Mouse (Mus musculus) large intestine, adult 2 months (tissue): ENCODE measurements around the gene Armc10. TPM values are rescaled to one million over a fixed set of nuclear protein-coding genes. Genes with fewer than 3 reads are reported as not detected.
A peak's percentile ranks its signal among the peaks of the same experiment; 100 is the strongest.
"Not testable (repeated sequence)": the region's sequence is repeated elsewhere in the genome, so short reads cannot be mapped to it uniquely, and the experiment has no call there.

Source experiments
- DNase-seq: peaks from one replicate; pipeline ENCODE4 v3.0.0-alpha.2; 2012; ENCODE audit warnings: low read depth, low spot score
- WGBS: fragments of 180-500 bp; shearing (Covaris S2); methylation state at CpG from one replicate; pipeline ENCODE4 v1.1.7; 2018; 5-methylcytosine and 5-hydroxymethylcytosine counted together
- polyA plus RNA-seq: library from polyadenylated mRNA; depleted of rRNA; stranded (reverse); fragments of >200 nt; gene quantifications from 2 replicates; pipeline ENCODE4 v1.2.3, GENCODE M21; 2012

Gene Armc10
- polyA plus RNA-seq, 1 experiment: 27.9 TPM

GRCm38 (mm10) chr5:21663081-21663480 is 17.5 kb downstream of the Armc10 start:
- no peak for DNase-seq
- 94% methylated on average over 11 of the region's 11 CpGs for WGBS

- no peak for DNase-seq
- WGBS: 53% methylated on average over 8 of the region's 8 CpGs
Measured at GRCm38 (mm10) chr5:21667191-21668137, 21.9 kb downstream of the Armc10 start.

- no peak for DNase-seq
- 55% methylated on average over 2 of the region's 2 CpGs for WGBS
Measured at GRCm38 (mm10) chr5:21669307-21669706, 23.7 kb downstream of the Armc10 start.

- 13% methylated on average over 23 of the region's 23 CpGs for WGBS
- DNase-seq: peak; percentile 43
Measured at GRCm38 (mm10) chr5:21672812-21673635, 27.4 kb downstream of the Armc10 start.

GRCm38 (mm10) chr5:21673742-21674141 is 28.1 kb downstream of the Armc10 start:
- WGBS: 64% methylated on average over 9 of the region's 9 CpGs
- DNase-seq: no peak

- WGBS: 85% methylated on average over 12 of the region's 12 CpGs
- DNase-seq: no peak
Measured at GRCm38 (mm10) chr5:21675019-21675418, 29.4 kb downstream of the Armc10 start.

- WGBS: 98% methylated on average over 23 of the region's 23 CpGs
- no peak for DNase-seq
Measured at GRCm38 (mm10) chr5:21675494-21675893, 29.9 kb downstream of the Armc10 start.

- WGBS: 92% methylated on average over 6 of the region's 6 CpGs
- no peak for DNase-seq
Measured at GRCm38 (mm10) chr5:21677939-21678338, 32.3 kb downstream of the Armc10 start.

GRCm38 (mm10) chr5:21678363-21678762 is 32.8 kb downstream of the Armc10 start:
- no peak for DNase-seq
- WGBS: 95% methylated on average over 9 of the region's 9 CpGs

GRCm38 (mm10) chr5:21680029-21680428 is 34.4 kb downstream of the Armc10 start:
- WGBS: 84% methylated on average over 4 of the region's 4 CpGs
- DNase-seq: no peak

GRCm38 (mm10) chr5:21680940-21681339 is 35.3 kb downstream of the Armc10 start:
- DNase-seq: no peak
- 77% methylated on average over 5 of the region's 5 CpGs for WGBS

GRCm38 (mm10) chr5:21683811-21684210 is 38.2 kb downstream of the Armc10 start:
- WGBS: 91% methylated on average over 9 of the region's 9 CpGs
- DNase-seq: no peak

GRCm38 (mm10) chr5:21685001-21685400 is 39.4 kb downstream of the Armc10 start:
- 87% methylated on average over 10 of the region's 10 CpGs for WGBS
- DNase-seq: no peak

- 78% methylated on average over 4 of the region's 4 CpGs for WGBS
- DNase-seq: no peak
Measured at GRCm38 (mm10) chr5:21687042-21687441, 41.4 kb downstream of the Armc10 start.

- DNase-seq: peak; percentile 27
- 51% methylated on average over 5 of the region's 5 CpGs for WGBS
Measured at GRCm38 (mm10) chr5:21692230-21692629, 46.6 kb downstream of the Armc10 start.

- no peak for DNase-seq
- WGBS: 29% methylated on average over 3 of the region's 3 CpGs
Measured at GRCm38 (mm10) chr5:21693372-21693870, 47.8 kb downstream of the Armc10 start.

GRCm38 (mm10) chr5:21694854-21695490 is 49.4 kb downstream of the Armc10 start:
- whole genome bisulfite sequencing: 41% methylated on average over 3 of the region's 3 CpGs
- DNase-seq: peak; percentile 57

GRCm38 (mm10) chr5:21699555-21699954 is 53.9 kb downstream of the Armc10 start:
- 69% methylated on average over 3 of the region's 3 CpGs for WGBS
- not testable (repeated sequence) for DNase-seq

GRCm38 (mm10) chr5:21700272-21700821 is 54.7 kb downstream of the Armc10 start:
- no peak for DNase-seq
- 10% methylated on average over 10 of the region's 10 CpGs for WGBS
